Mouse (Mus musculus): ENCODE measurements around the gene Pclo.
A peak's percentile ranks its signal among the peaks of the same experiment; 100 is the strongest.
"Not testable (repeated sequence)": the region's sequence is repeated elsewhere in the genome, so short reads cannot be mapped to it uniquely, and the experiment has no call there.

Pclo gene

GRCm38 (mm10) chr5:14680419-14680818 lies 165.7 kb downstream of the Pclo start:
- DNase-seq (ENCODE audit: low read depth): no peak

- DNase-seq (ENCODE audit: low read depth): no peak
These were observed 177.3 kb downstream of the Pclo start for GRCm38 (mm10) chr5:14691995-14692394.

- no peak for DNase-seq (ENCODE audit: low read depth)
These were observed 182.0 kb downstream of the Pclo start for GRCm38 (mm10) chr5:14696745-14697144.

- no peak for DNase-seq (ENCODE audit: low read depth)
These were observed 186.2 kb downstream of the Pclo start for GRCm38 (mm10) chr5:14700900-14701299.

- no peak for DNase-seq (ENCODE audit: low read depth)
These were observed 190.7 kb downstream of the Pclo start for GRCm38 (mm10) chr5:14705423-14705822.

- DNase-seq (ENCODE audit: low read depth): no peak
These were observed 192.6 kb downstream of the Pclo start for GRCm38 (mm10) chr5:14707311-14707710.

GRCm38 (mm10) chr5:14723576-14723975 lies 208.9 kb downstream of the Pclo start:
- no peak for DNase-seq (ENCODE audit: low read depth)

- peak; percentile 15 for DNase-seq (ENCODE audit: low read depth)
These were observed 214.0 kb downstream of the Pclo start for GRCm38 (mm10) chr5:14728676-14729253.

GRCm38 (mm10) chr5:14750882-14751281 lies 236.2 kb downstream of the Pclo start:
- no peak for DNase-seq (ENCODE audit: low read depth)

- DNase-seq (ENCODE audit: low read depth): no peak
These were observed 252.0 kb downstream of the Pclo start for GRCm38 (mm10) chr5:14766686-14767085.

GRCm38 (mm10) chr5:14782362-14783082 lies 267.8 kb downstream of the Pclo start:
- DNase-seq (ENCODE audit: low read depth): no peak

GRCm38 (mm10) chr5:14793891-14794290 lies 279.2 kb downstream of the Pclo start:
- DNase-seq (ENCODE audit: low read depth): no peak

GRCm38 (mm10) chr5:14807136-14807535 lies 292.4 kb downstream of the Pclo start:
- DNase-seq (ENCODE audit: low read depth): no peak

GRCm38 (mm10) chr5:14833165-14833860 lies 318.6 kb downstream of the Pclo start:
- DNase-seq (ENCODE audit: low read depth): no peak

- DNase-seq (ENCODE audit: low read depth): no peak
These were observed 319.7 kb downstream of the Pclo start for GRCm38 (mm10) chr5:14834155-14834991.

- no peak for DNase-seq (ENCODE audit: low read depth)
These were observed 338.9 kb downstream of the Pclo start for GRCm38 (mm10) chr5:14853650-14854049.

GRCm38 (mm10) chr5:14885291-14885690 lies 370.6 kb downstream of the Pclo start:
- DNase-seq (ENCODE audit: low read depth): not testable (repeated sequence)

- DNase-seq (ENCODE audit: low read depth): no peak
These were observed 377.5 kb downstream of the Pclo start for GRCm38 (mm10) chr5:14892242-14892641.

GRCm38 (mm10) chr5:14903539-14903938 lies 388.8 kb downstream of the Pclo start:
- DNase-seq (ENCODE audit: low read depth): not testable (repeated sequence)

All from fibroblast of lung, adult 2 months (primary cell).